Mouse (Mus musculus): ENCODE results near the gene Epyc.

- TF ChIP-seq POLR2A (IDR thresholded peaks at IDR 0.05; ENCODE audit: borderline replicate concordance, low read depth, low read length) (no peak), CTCF (IDR thresholded peaks at IDR 0.05; ENCODE audit: low read depth, low read length) (no peak)
Observed at GRCm38 (mm10) chr10:97693398-97694135, 49.7 kb downstream of the Epyc start.
